Mouse (Mus musculus) CH12.LX (cell line): ENCODE measurements around the gene Spty2d1. TPM values are rescaled to one million over a fixed set of nuclear protein-coding genes. Genes with fewer than 3 reads are reported as not detected.

Experiments used
- DNase-seq: peaks from one replicate; pipeline ENCODE4 v3.0.0-alpha.2; 2013; ENCODE audit errors: extremely low read depth
- H3K27ac ChIP-seq: 2 replicates; pipeline ENCODE4 v1.5.1; 2012; ENCODE audit warnings: low read depth, mild to moderate bottlenecking, control low read depth, moderate library complexity; ENCODE audit not compliant: insufficient read depth
- H3K27me3 ChIP-seq: replicated peaks from 2 replicates; pipeline ENCODE3; 2012; ENCODE audit warnings: inconsistent platforms
- H3K36me3 ChIP-seq, 2 experiments: replicated peaks in 1 of 2; 2 replicates each; pipeline versions ENCODE3 to v1.6.1; 2012; ENCODE audit warnings: inconsistent platforms in 1 of 2, low read length in 1 of 2, mild to moderate bottlenecking in 1 of 2, mixed read lengths in 1 of 2, moderate library complexity in 1 of 2; ENCODE audit not compliant: control insufficient read depth in 1 of 2, insufficient read depth in 1 of 2
- H3K4me1 ChIP-seq, 2 experiments: 2 replicates each; pipeline ENCODE4 v1.6.1; 2012; ENCODE audit warnings: inconsistent platforms in 1 of 2, moderate library complexity in 1 of 2; ENCODE audit not compliant: insufficient read depth in 2 of 2, control insufficient read depth in 1 of 2
- H3K4me2 ChIP-seq: 2 replicates; pipeline ENCODE4 v1.6.1; 2012; ENCODE audit warnings: low read depth, mild to moderate bottlenecking, control low read depth; ENCODE audit not compliant: poor library complexity, insufficient read depth, severe bottlenecking
- H3K4me3 ChIP-seq, 3 experiments: fragments of 150-350 bp in 1 of 3; sonication (generic) in 1 of 3; replicated peaks in 1 of 3; 2 replicates each; pipeline versions ENCODE3 to v1.5.1; 2011 to 2012; ENCODE audit warnings: low read depth in 2 of 3, low read length in 2 of 3, mild to moderate bottlenecking in 2 of 3, moderate library complexity in 2 of 3, control low read depth in 1 of 3, improper control_type of control experiment in 1 of 3, inconsistent platforms in 1 of 3, mixed read lengths in 1 of 3; ENCODE audit not compliant: poor library complexity in 1 of 3
- H3K79me2 ChIP-seq: replicated peaks from 2 replicates; pipeline ENCODE4 v1.6.1; 2012; ENCODE audit warnings: mild to moderate bottlenecking, moderate library complexity; ENCODE audit not compliant: control insufficient read depth, poor library complexity, insufficient read depth, severe bottlenecking; ENCODE audit errors: extremely low read depth
- H3K9ac ChIP-seq: 2 replicates; pipeline ENCODE4 v1.6.1; 2012; ENCODE audit warnings: low read depth, mild to moderate bottlenecking, control low read depth, moderate library complexity; ENCODE audit not compliant: insufficient read depth
- H3K9me3 ChIP-seq: replicated peaks from 2 replicates; pipeline ENCODE3; 2012; ENCODE audit warnings: low read length, inconsistent platforms, mixed read lengths
- CTCF ChIP-seq, 2 experiments: IDR thresholded peaks in 1 of 2; conservative IDR thresholded peaks in 1 of 2; 2 replicates each; pipeline ENCODE4 v1.5.1; 2011 to 2012; ENCODE audit warnings: low read depth in 2 of 2, low read length in 2 of 2, improper control_type of control experiment in 1 of 2, inconsistent platforms in 1 of 2, mild to moderate bottlenecking in 1 of 2, moderate library complexity in 1 of 2
- E2F4 ChIP-seq: IDR thresholded peaks from 2 replicates; pipeline ENCODE4 v1.6.1; 2011; ENCODE audit warnings: low read depth, low read length, improper control_type of control experiment; ENCODE audit not compliant: insufficient replicate concordance
- ELF1 ChIP-seq: IDR thresholded peaks from 2 replicates; pipeline ENCODE4 v1.6.1; 2014; ENCODE audit warnings: low read depth, mild to moderate bottlenecking, inconsistent platforms, low read length, improper control_type of control experiment
- EP300 ChIP-seq: IDR thresholded peaks from 2 replicates; pipeline ENCODE4 v1.6.1; 2011; ENCODE audit warnings: low read length, improper control_type of control experiment
- GABPA ChIP-seq: IDR thresholded peaks from 2 replicates; pipeline ENCODE4 v1.6.1; 2012; ENCODE audit warnings: low read depth, low read length, improper control_type of control experiment, inconsistent platforms; ENCODE audit not compliant: insufficient replicate concordance
- HCFC1 ChIP-seq: IDR thresholded peaks from 2 replicates; pipeline ENCODE4 v1.6.1; 2012; ENCODE audit warnings: low read depth, mild to moderate bottlenecking, inconsistent platforms, low read length, improper control_type of control experiment
- IRF4 ChIP-seq: IDR thresholded peaks from 2 replicates; pipeline ENCODE4 v1.6.1; 2014; ENCODE audit warnings: low read depth, mild to moderate bottlenecking, inconsistent platforms, low read length, improper control_type of control experiment
- JUND ChIP-seq: conservative IDR thresholded peaks from 2 replicates; pipeline ENCODE4 v1.6.1; 2011; ENCODE audit warnings: low read depth, low read length, improper control_type of control experiment
- MAFK ChIP-seq: IDR thresholded peaks from 2 replicates; pipeline ENCODE4 v1.6.1; 2011; ENCODE audit warnings: low read length, improper control_type of control experiment; ENCODE audit not compliant: insufficient replicate concordance
- MEF2A ChIP-seq: IDR thresholded peaks from 2 replicates; pipeline ENCODE4 v1.6.1; 2014; ENCODE audit warnings: low read depth, mild to moderate bottlenecking, inconsistent platforms, low read length, improper control_type of control experiment, borderline replicate concordance
- MXI1 ChIP-seq: IDR thresholded peaks from 2 replicates; pipeline ENCODE4 v1.6.1; 2011; ENCODE audit warnings: mild to moderate bottlenecking, low read depth, low read length, improper control_type of control experiment
- NELFE ChIP-seq: IDR thresholded peaks from 2 replicates; pipeline ENCODE4 v1.6.1; 2011; ENCODE audit warnings: low read depth, low read length, improper control_type of control experiment
- NRF1 ChIP-seq: IDR thresholded peaks from 2 replicates; pipeline ENCODE4 v1.6.1; 2014; ENCODE audit warnings: low read depth, mild to moderate bottlenecking, inconsistent platforms, low read length, improper control_type of control experiment, moderate library complexity
- PAX5 ChIP-seq: IDR thresholded peaks from 2 replicates; pipeline ENCODE4 v1.6.1; 2012; ENCODE audit warnings: low read length, inconsistent platforms, mixed read lengths
- SIN3A ChIP-seq: IDR thresholded peaks from 2 replicates; pipeline ENCODE4 v1.6.1; 2012; ENCODE audit warnings: low read length, improper control_type of control experiment, inconsistent platforms
- TBP ChIP-seq: conservative IDR thresholded peaks from 2 replicates; pipeline ENCODE4 v1.6.1; 2011; ENCODE audit warnings: low read depth, low read length, improper control_type of control experiment
- UBTF ChIP-seq: IDR thresholded peaks from 2 replicates; pipeline ENCODE4 v1.6.1; 2012; ENCODE audit warnings: low read depth, mild to moderate bottlenecking, inconsistent platforms, low read length, improper control_type of control experiment, moderate library complexity
- USF2 ChIP-seq: conservative IDR thresholded peaks from 2 replicates; pipeline ENCODE4 v1.6.1; 2011; ENCODE audit warnings: low read depth, low read length, improper control_type of control experiment
- ZC3H11A ChIP-seq: IDR thresholded peaks from 2 replicates; pipeline ENCODE4 v1.6.1; 2012; ENCODE audit warnings: low read depth, mild to moderate bottlenecking, inconsistent platforms, low read length, improper control_type of control experiment
- ZKSCAN1 ChIP-seq: IDR thresholded peaks from 2 replicates; pipeline ENCODE4 v1.6.1; 2012; ENCODE audit warnings: low read depth, inconsistent platforms, low read length, improper control_type of control experiment, borderline replicate concordance
- dilution Hi-C: fragments of 300-500 bp; cut with MboI; formaldehyde crosslinking; loops from 2 replicates; pipeline ENCODE4 v1.14.3; 2020; ENCODE audit warnings: low sequenced_read_pairs; ENCODE audit not compliant: extremely low pct_unique_long_range_greater_than_20kb, extremely low pct_ligation_motif_present
- in situ Hi-C: fragments of 300-500 bp; cut with MboI; formaldehyde crosslinking; loops from 3 replicates; pipeline ENCODE4 v1.14.3; 2019; ENCODE audit warnings: low sequenced_read_pairs, low pct_ligation_motif_present, low pct_unique_long_range_greater_than_20kb, mixed read lengths
- polyA plus RNA-seq: library from polyadenylated mRNA; unstranded; fragments of >175 nt; gene quantifications from 2 replicates; pipeline ENCODE4 v1.2.1, GENCODE M21; 2012; ENCODE audit warnings: low read depth; ENCODE audit not compliant: insufficient read length
- total RNA-seq, 2 experiments: library from RNA; depleted of rRNA; stranded (reverse); fragments of 300-350 nt in 1 of 2; fragments of >200 nt in 1 of 2; gene quantifications; 2 replicates each; pipeline ENCODE4 v1.2.3; 2012 to 2014

Spty2d1 gene
- total and polyA plus RNA-seq, 3 experiments = 10.5 to 32.6 (median 22.9) TPM

- dilution Hi-C loops (no loop called here), in situ Hi-C loops (no loop called here)
- no peak overlapping the region for H3K4me2 ChIP-seq
- no peaks in the 10 kb centered on the region for H3K9me3 ChIP-seq
- peaks cover 2 to 15% of the 10 kb centered on the region in 2 experiments; a peak in 3 of 4 replicates for H3K4me1 ChIP-seq
- H3K27me3 ChIP-seq = no peaks in the 10 kb centered on the region
- no peaks in the 10 kb centered on the region for H3K79me2 ChIP-seq
- no peak overlapping the region for H3K27ac ChIP-seq
- H3K9ac ChIP-seq = no peak overlapping the region
- TF ChIP-seq SIN3A = no peak
- H3K36me3 ChIP-seq = peaks cover 8 to 23% of the 10 kb centered on the region in 2 experiments
- DNase-seq = no peak
- H3K4me3 ChIP-seq = no peak overlapping the region
Measured at GRCm38 (mm10) chr7:46987073-46987472, 21.1 kb downstream of the Spty2d1 start.

GRCm38 (mm10) chr7:46986646-46987045 lies 21.6 kb downstream of the Spty2d1 start:
- Histone ChIP-seq H3K9me3 (no peaks in the 10 kb centered on the region), H3K4me3 (no peak overlapping the region), H3K79me2 (no peaks in the 10 kb centered on the region), H3K9ac (no peak overlapping the region), H3K27ac (no peak overlapping the region), H3K36me3 (peaks cover 4 to 18% of the 10 kb centered on the region in 2 experiments), H3K4me2 (no peak overlapping the region), H3K27me3 (no peaks in the 10 kb centered on the region), H3K4me1 (peaks cover 2 to 15% of the 10 kb centered on the region in 2 experiments; a peak in 3 of 4 replicates)
- dilution Hi-C loops (no loop called here), in situ Hi-C loops (no loop called here)
- TF ChIP-seq E2F4 (no peak), ZKSCAN1 (no peak), UBTF (no peak), PAX5 (no peak), EP300 (no peak), JUND (no peak), ZC3H11A (no peak), NRF1 (no peak)
- DNase-seq = no peak

- H3K4me2 ChIP-seq = no peak overlapping the region
- TF ChIP-seq ELF1 = no peak; the same call in 1 of the 2 replicates
- TF ChIP-seq TBP = peak; percentile 94
- TF ChIP-seq IRF4 = 0 out of 2 replicates have a peak, but pooled peaks have one; percentile 7
- no peak for TF ChIP-seq GABPA
- no peak for TF ChIP-seq PAX5
- no peak for TF ChIP-seq HCFC1
- TF ChIP-seq UBTF = no peak
- TF ChIP-seq USF2 = no peak
- TF ChIP-seq MEF2A = no peak
- TF ChIP-seq CTCF (conservative IDR thresholded peaks at IDR 0.05 in 1 of 2, IDR thresholded peaks at IDR 0.05 in 1 of 2; ENCODE audit: low read depth in 2 of 2, low read length in 2 of 2) = no peak
- no peak for TF ChIP-seq MAFK
- no peak for TF ChIP-seq NELFE
- TF ChIP-seq MXI1 = no peak
- TF ChIP-seq, all 38 proteins: peak for 2
- H3K36me3 ChIP-seq = peaks cover 0 to 15% of the 10 kb centered on the region in 2 experiments
- H3K4me1 ChIP-seq = peaks cover 2 to 13% of the 10 kb centered on the region in 2 experiments; a peak in 3 of 4 replicates
- no peak overlapping the region for H3K4me3 ChIP-seq
- H3K9ac ChIP-seq = no peak overlapping the region
- in situ Hi-C loops (no loop called here), dilution Hi-C loops (no loop called here)
- no peaks in the 10 kb centered on the region for H3K27me3 ChIP-seq
- no peak for DNase-seq
- no peak overlapping the region for H3K27ac ChIP-seq
- no peaks in the 10 kb centered on the region for H3K9me3 ChIP-seq
- H3K79me2 ChIP-seq = no peaks in the 10 kb centered on the region
Measured at GRCm38 (mm10) chr7:46985718-46986505, 22.3 kb downstream of the Spty2d1 start.
